Comparison of ENCODE assay signal across 8 mouse cellular contexts in the genomic region with DNA sequence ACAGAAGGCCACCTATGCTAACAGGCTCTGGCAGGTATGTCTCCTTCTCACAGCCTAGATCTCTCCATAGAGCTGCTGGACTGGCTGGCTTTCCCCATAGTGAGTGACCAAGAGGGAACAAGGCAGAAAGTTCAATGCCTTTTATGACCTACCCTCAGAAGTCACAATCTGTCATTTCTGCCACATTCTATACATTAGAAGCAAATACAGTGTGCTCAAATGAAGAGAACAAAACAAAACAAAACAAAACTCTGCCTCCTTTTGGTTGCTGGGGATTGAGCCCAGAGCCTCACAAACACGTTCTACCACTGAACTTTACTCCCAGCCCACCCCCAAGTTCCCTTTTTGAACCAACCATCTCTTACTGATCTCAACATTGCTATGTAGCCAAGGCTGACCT. TPM values are rescaled to one million over a fixed set of nuclear protein-coding genes. Genes with fewer than 3 reads are reported as not detected.
DNase-seq lines count a peak whose midpoint lies in the region; ATAC-seq and TF ChIP-seq lines count a peak whose summit lies in the region.

A gene (minus strand): TSS at position 101 of the 400 bp plus-strand sequence.

- POLR2A ChIA-PET in Patski (lab: Charles Lee): interaction anchor here (1.0 kb wide), 1 partner anchor 9 kb away, joined by 3 read pairs; no protein-coding TSS in a partner anchor

- no peaks in the 10 kb centered on the region for H3K4me1 ChIP-seq in ES-Bruce4 (ENCODE audit: control insufficient read depth, insufficient read depth, low read length)
- no peaks in the 10 kb centered on the region for H3K4me1 ChIP-seq in forebrain, embryonic 15.5 days
- no peaks in the 10 kb centered on the region for H3K4me1 ChIP-seq in limb, embryonic 15.5 days

- H3K4me3 ChIP-seq in ES-Bruce4 (ENCODE audit: low read depth, low read length): no peak within 1 kb of the TSS
- no peak within 1 kb of the TSS for H3K4me3 ChIP-seq in forebrain, embryonic 15.5 days
- no peak within 1 kb of the TSS for H3K4me3 ChIP-seq in limb, embryonic 15.5 days

- TF ChIP-seq EP300 in ES-Bruce4 (IDR thresholded peaks at IDR 0.05; ENCODE audit: insufficient read depth, low read depth, low read length): no peak

- TF ChIP-seq POLR2A in ES-Bruce4 (IDR thresholded peaks at IDR 0.05; ENCODE audit: insufficient read depth, low read length): no peak

- ATAC-seq in Patski: no peak
- ATAC-seq in forebrain, embryonic 15.5 days (replicated peaks): no peak
- ATAC-seq in hematopoietic stem cell, adult 5-6 weeks (replicated peaks in 1 of 2; ENCODE audit: insufficient read depth in 1 of 2, low FRiP score in 2 of 2, low TSS enrichment in 1 of 2, low read depth in 1 of 2, poor library complexity in 2 of 2, severe bottlenecking in 2 of 2): no peak
- ATAC-seq in limb, embryonic 15.5 days (ENCODE audit: insufficient number of reproducible peaks, low FRiP score, low TSS enrichment, low read depth): no peak

- no peaks in the 10 kb centered on the region for H3K36me3 ChIP-seq in ES-Bruce4 (ENCODE audit: control insufficient read depth, insufficient read depth, low read length, poor library complexity, severe bottlenecking)
- no peaks in the 10 kb centered on the region for H3K36me3 ChIP-seq in forebrain, embryonic 15.5 days
- H3K36me3 ChIP-seq in limb, embryonic 15.5 days: no peaks in the 10 kb centered on the region

- CTCF ChIA-PET in Patski (lab: Charles Lee): no interaction called here

- in situ Hi-C loops in Patski (cut with MboI; ENCODE audit: low pct_unique_long_range_greater_than_20kb): no loop called here

- 63% methylated on average over 1 of the region's 1 CpGs for WGBS in forebrain, embryonic 15.5 days
- 75% methylated on average over 1 of the region's 1 CpGs for WGBS in limb, embryonic 15.5 days

- H3K9me3 ChIP-seq in ES-Bruce4 (replicated peaks; ENCODE audit: control insufficient read depth, insufficient read depth, low read length, poor library complexity, severe bottlenecking): no peaks in the 10 kb centered on the region
- H3K9me3 ChIP-seq in forebrain, embryonic 15.5 days: no peaks in the 10 kb centered on the region
- H3K9me3 ChIP-seq in limb, embryonic 15.5 days: no peaks in the 10 kb centered on the region

- no peak within 1 kb of the TSS for H3K27ac ChIP-seq in ES-Bruce4 (ENCODE audit: insufficient read depth, low read length)
- no peak within 1 kb of the TSS for H3K27ac ChIP-seq in forebrain, embryonic 15.5 days (replicated peaks)
- H3K27ac ChIP-seq in limb, embryonic 15.5 days: no peak within 1 kb of the TSS

- H3K4me2 ChIP-seq in forebrain, embryonic 15.5 days (replicated peaks): no peak within 1 kb of the TSS
- no peak within 1 kb of the TSS for H3K4me2 ChIP-seq in limb, embryonic 15.5 days

- H3K9ac ChIP-seq in ES-Bruce4 (ENCODE audit: low read depth, poor library complexity, severe bottlenecking): no peak within 1 kb of the TSS
- no peak within 1 kb of the TSS for H3K9ac ChIP-seq in forebrain, embryonic 15.5 days (replicated peaks)
- H3K9ac ChIP-seq in limb, embryonic 15.5 days: no peak within 1 kb of the TSS

- TF ChIP-seq CTCF in ES-Bruce4 (IDR thresholded peaks at IDR 0.05; ENCODE audit: low read depth, low read length): no peak
- TF ChIP-seq CTCF in Patski (IDR thresholded peaks at IDR 0.05): no peak

- no peak for DNase-seq in Patski (ENCODE audit: low read depth, low spot score)
- no peak for DNase-seq in ovary, postnatal 14 days (ENCODE audit: low spot score)
- no peak for DNase-seq in natural killer cell, adult 2 months (ENCODE audit: low spot score in 2 of 2)
- DNase-seq in right cerebral cortex, postnatal 14 days: no peak

- H3K27me3 ChIP-seq in ES-Bruce4 (ENCODE audit: control insufficient read depth, insufficient read depth, low read length, poor library complexity, severe bottlenecking) (no peaks in the 10 kb centered on the region), Patski (no peaks in the 10 kb centered on the region)
- no peaks in the 10 kb centered on the region for H3K27me3 ChIP-seq in forebrain, embryonic 15.5 days
- no peaks in the 10 kb centered on the region for H3K27me3 ChIP-seq in limb, embryonic 15.5 days

RNA-seq across cellular contexts. Expression of the gene that starts here (rescaled TPM):
- 64.8 and 71.2 TPM in 2 replicates for polyA plus RNA-seq in ES-Bruce4 (2011; ENCODE audit: insufficient read depth, insufficient read length, low read depth, missing spikeins)
- 53.2 TPM for polyA plus RNA-seq in Patski (2021)
- polyA plus RNA-seq in forebrain, embryonic 15.5 days (2015; fragmentation: Nextera tagmentation; extraction: Ambion mirVana): 96.2 and 99.9 TPM in 2 replicates
- total RNA-seq in hematopoietic stem cell, adult 5-6 weeks (2017): 57.6 and 61.7 TPM in 2 replicates
- polyA plus RNA-seq in limb, embryonic 15.5 days (2015; fragmentation: Nextera tagmentation; extraction: Ambion mirVana): 54.5 and 54.6 TPM in 2 replicates
